Mouse (Mus musculus) hematopoietic stem cell, adult 5-6 weeks (primary cell): ENCODE results near the gene Paqr9. TPM values are rescaled to one million over a fixed set of nuclear protein-coding genes. Genes with fewer than 3 reads are reported as not detected.

Experiments
- ATAC-seq, 2 experiments: fragments of 125-278 bp in 1 of 2; replicated peaks in 1 of 2; 2 replicates each; pipeline ENCODE4 v1.8.0; 2016 to 2017; ENCODE audit warnings: inconsistent platforms in 2 of 2, mild to moderate bottlenecking in 2 of 2, moderate number of reproducible peaks in 2 of 2, low read depth in 1 of 2, moderate TSS enrichment in 1 of 2; ENCODE audit not compliant: low FRiP score in 2 of 2, poor library complexity in 2 of 2, severe bottlenecking in 2 of 2, insufficient read depth in 1 of 2, low TSS enrichment in 1 of 2
- total RNA-seq: library from RNA; stranded (forward); fragments of 172-1452, 232-1000 nt; gene quantifications from 2 replicates; pipeline ENCODE4 v1.2.3, GENCODE M21; 2017

Gene Paqr9
- total RNA-seq, 1 experiment from 2014 or later: 4.4 TPM

- ATAC-seq: peak; percentile 90 to 93
Measured at GRCm38 (mm10) chr9:95540487-95540886, 19.0 kb upstream of the Paqr9 start.

GRCm38 (mm10) chr9:95541208-95541607, 18.2 kb upstream of the Paqr9 start:
- ATAC-seq: no peak

GRCm38 (mm10) chr9:95541650-95542432, 17.6 kb upstream of the Paqr9 start:
- ATAC-seq: no peak

GRCm38 (mm10) chr9:95542475-95542874, 17.0 kb upstream of the Paqr9 start:
- ATAC-seq: no peak

GRCm38 (mm10) chr9:95544598-95544997, 14.9 kb upstream of the Paqr9 start:
- ATAC-seq: no peak

GRCm38 (mm10) chr9:95546679-95547078, 12.8 kb upstream of the Paqr9 start:
- ATAC-seq: peak in 1 of 2 experiments; percentile 69; a peak in 1 of 4 replicates

GRCm38 (mm10) chr9:95549626-95550411, 9.6 kb upstream of the Paqr9 start:
- no peak for ATAC-seq

GRCm38 (mm10) chr9:95550856-95551774, 8.3 kb upstream of the Paqr9 start:
- no peak for ATAC-seq

- no peak for ATAC-seq
Measured at GRCm38 (mm10) chr9:95552175-95552705, 7.2 kb upstream of the Paqr9 start.

GRCm38 (mm10) chr9:95554231-95555221, 4.9 kb upstream of the Paqr9 start:
- ATAC-seq: peak; percentile 77 to 82

GRCm38 (mm10) chr9:95555233-95555740, 4.2 kb upstream of the Paqr9 start:
- no peak for ATAC-seq

GRCm38 (mm10) chr9:95556067-95556512, 3.4 kb upstream of the Paqr9 start:
- peak in 1 of 2 experiments; percentile 13; a peak in 1 of 4 replicates for ATAC-seq

GRCm38 (mm10) chr9:95557722-95558121, 1.7 kb upstream of the Paqr9 start:
- ATAC-seq: no peak

GRCm38 (mm10) chr9:95558726-95559058, 765 bp upstream of the Paqr9 start:
- no peak for ATAC-seq

GRCm38 (mm10) chr9:95559936-95560735, 679 bp downstream of the Paqr9 start:
- ATAC-seq: peak; percentile 1 to 31; a peak in 2 of 4 replicates
